Mouse (Mus musculus): Measurements from ENCODE around the gene Mpo. TPM values are rescaled to one million over a fixed set of nuclear protein-coding genes. Genes with fewer than 3 reads are reported as not detected.
A peak's percentile ranks its signal among the peaks of the same experiment; 100 is the strongest.

Gene Mpo
- polyA plus RNA-seq, 1 experiment from 2014 or later, result 2.9 TPM

- H3K9ac ChIP-seq, result peak overlapping the region; percentile 62; the same call in 1 of the 2 replicates
- ATAC-seq, result peak; percentile 2
- H3K27me3 ChIP-seq (replicated peaks), result no peaks in the 10 kb centered on the region
- H3K4me2 ChIP-seq (replicated peaks), result peak overlapping the region; percentile 91
- no peaks in the 10 kb centered on the region for H3K9me3 ChIP-seq
- H3K4me1 ChIP-seq (replicated peaks), result peaks cover 14% of the 10 kb centered on the region
- H3K36me3 ChIP-seq, result no peaks in the 10 kb centered on the region
- H3K27ac ChIP-seq, result no peak overlapping the region
- peak overlapping the region; percentile 43 for H3K4me3 ChIP-seq (replicated peaks)
- WGBS, result 43% methylated on average over 12 of the region's 12 CpGs
Measured at GRCm38 (mm10) chr11:87778915-87779314, 14.5 kb upstream of the Mpo start.

GRCm38 (mm10) chr11:87779392-87779791 is 14.0 kb upstream of the Mpo start:
- Histone ChIP-seq H3K27me3 (replicated peaks) (no peaks in the 10 kb centered on the region), H3K36me3 (no peaks in the 10 kb centered on the region), H3K9me3 (no peaks in the 10 kb centered on the region), H3K4me2 (replicated peaks) (no peak overlapping the region), H3K9ac (no peak overlapping the region), H3K4me1 (replicated peaks) (peaks cover 14% of the 10 kb centered on the region), H3K4me3 (replicated peaks) (no peak overlapping the region), H3K27ac (no peak overlapping the region)
- ATAC-seq, result no peak
- 89% methylated on average over 4 of the region's 4 CpGs for WGBS

- Histone ChIP-seq H3K4me1 (replicated peaks) (peaks cover 14% of the 10 kb centered on the region), H3K4me3 (replicated peaks) (no peak overlapping the region), H3K36me3 (no peaks in the 10 kb centered on the region), H3K27me3 (replicated peaks) (no peaks in the 10 kb centered on the region), H3K4me2 (replicated peaks) (no peak overlapping the region), H3K9ac (no peak overlapping the region), H3K9me3 (no peaks in the 10 kb centered on the region), H3K27ac (no peak overlapping the region)
- ATAC-seq, result no peak
- 84% methylated on average over 8 of the region's 8 CpGs for WGBS
Measured at GRCm38 (mm10) chr11:87780130-87780529, 13.3 kb upstream of the Mpo start.

- no peak overlapping the region for H3K4me2 ChIP-seq (replicated peaks)
- H3K4me1 ChIP-seq (replicated peaks), result 0 out of 2 replicates have a peak, but pooled peaks cover 2% of the 10 kb centered on the region
- no peak for ATAC-seq
- H3K36me3 ChIP-seq, result no peaks in the 10 kb centered on the region
- H3K27me3 ChIP-seq (replicated peaks), result no peaks in the 10 kb centered on the region
- no peaks in the 10 kb centered on the region for H3K9me3 ChIP-seq
- H3K9ac ChIP-seq, result no peak overlapping the region
- no peak overlapping the region for H3K27ac ChIP-seq
- 81% methylated on average over 6 of the region's 6 CpGs for WGBS
- H3K4me3 ChIP-seq (replicated peaks), result no peak overlapping the region
Measured at GRCm38 (mm10) chr11:87790088-87790487, 3.3 kb upstream of the Mpo start.

GRCm38 (mm10) chr11:87801711-87802275 is 8.4 kb downstream of the Mpo start:
- no peaks in the 10 kb centered on the region for H3K36me3 ChIP-seq
- H3K4me2 ChIP-seq (replicated peaks), result no peak overlapping the region
- H3K9ac ChIP-seq, result no peak overlapping the region
- H3K27ac ChIP-seq, result no peak overlapping the region
- H3K4me1 ChIP-seq (replicated peaks), result no peaks in the 10 kb centered on the region
- ATAC-seq, result no peak
- WGBS, result 84% methylated on average over 22 of the region's 22 CpGs
- H3K9me3 ChIP-seq, result no peaks in the 10 kb centered on the region
- H3K27me3 ChIP-seq (replicated peaks), result no peaks in the 10 kb centered on the region
- H3K4me3 ChIP-seq (replicated peaks), result no peak overlapping the region

- Histone ChIP-seq H3K4me2 (replicated peaks) (no peak overlapping the region), H3K9me3 (no peaks in the 10 kb centered on the region), H3K9ac (no peak overlapping the region), H3K4me1 (replicated peaks) (no peaks in the 10 kb centered on the region), H3K4me3 (replicated peaks) (no peak overlapping the region), H3K27ac (no peak overlapping the region), H3K27me3 (replicated peaks) (no peaks in the 10 kb centered on the region), H3K36me3 (no peaks in the 10 kb centered on the region)
- ATAC-seq, result no peak
- WGBS, result 45% methylated on average over 14 of the region's 14 CpGs
Measured at GRCm38 (mm10) chr11:87802621-87803020, 9.2 kb downstream of the Mpo start.

- no peak overlapping the region for H3K27ac ChIP-seq
- H3K9ac ChIP-seq, result no peak overlapping the region
- WGBS, result 72% methylated on average over 1 of the region's 1 CpGs
- H3K27me3 ChIP-seq (replicated peaks), result no peaks in the 10 kb centered on the region
- no peaks in the 10 kb centered on the region for H3K9me3 ChIP-seq
- no peak for ATAC-seq
- H3K4me1 ChIP-seq (replicated peaks), result no peaks in the 10 kb centered on the region
- no peak overlapping the region for H3K4me3 ChIP-seq (replicated peaks)
- H3K36me3 ChIP-seq, result no peaks in the 10 kb centered on the region
- H3K4me2 ChIP-seq (replicated peaks), result no peak overlapping the region
Measured at GRCm38 (mm10) chr11:87805448-87805847, 12.1 kb downstream of the Mpo start.

- no peak for ATAC-seq
- no peak overlapping the region for H3K4me3 ChIP-seq (replicated peaks)
- H3K36me3 ChIP-seq, result no peaks in the 10 kb centered on the region
- no peak overlapping the region for H3K9ac ChIP-seq
- WGBS, result 85% methylated on average over 6 of the region's 6 CpGs
- no peaks in the 10 kb centered on the region for H3K27me3 ChIP-seq (replicated peaks)
- no peak overlapping the region for H3K4me2 ChIP-seq (replicated peaks)
- no peaks in the 10 kb centered on the region for H3K9me3 ChIP-seq
- H3K4me1 ChIP-seq (replicated peaks), result no peaks in the 10 kb centered on the region
- H3K27ac ChIP-seq, result no peak overlapping the region
Measured at GRCm38 (mm10) chr11:87807433-87807832, 14.1 kb downstream of the Mpo start.

GRCm38 (mm10) chr11:87808236-87808635 is 14.9 kb downstream of the Mpo start:
- Histone ChIP-seq H3K27ac (no peak overlapping the region), H3K4me3 (replicated peaks) (no peak overlapping the region), H3K9me3 (no peaks in the 10 kb centered on the region), H3K9ac (no peak overlapping the region), H3K27me3 (replicated peaks) (no peaks in the 10 kb centered on the region), H3K4me1 (replicated peaks) (no peaks in the 10 kb centered on the region), H3K36me3 (no peaks in the 10 kb centered on the region), H3K4me2 (replicated peaks) (no peak overlapping the region)
- ATAC-seq, result no peak
- 76% methylated on average over 7 of the region's 7 CpGs for WGBS

- Histone ChIP-seq H3K4me2 (replicated peaks) (no peak overlapping the region), H3K4me3 (replicated peaks) (no peak overlapping the region), H3K9ac (no peak overlapping the region), H3K27me3 (replicated peaks) (peaks cover 4% of the 10 kb centered on the region; the same call in 1 of the 2 replicates), H3K9me3 (no peaks in the 10 kb centered on the region), H3K4me1 (replicated peaks) (no peaks in the 10 kb centered on the region), H3K27ac (no peak overlapping the region), H3K36me3 (no peaks in the 10 kb centered on the region)
- no peak for ATAC-seq
- 49% methylated on average over 4 of the region's 4 CpGs for WGBS
Measured at GRCm38 (mm10) chr11:87811396-87811795, 18.0 kb downstream of the Mpo start.

- Histone ChIP-seq H3K4me1 (replicated peaks) (0 out of 2 replicates have a peak, but pooled peaks cover 5% of the 10 kb centered on the region), H3K4me3 (replicated peaks) (no peak overlapping the region), H3K36me3 (no peaks in the 10 kb centered on the region), H3K9ac (no peak overlapping the region), H3K27ac (no peak overlapping the region), H3K4me2 (replicated peaks) (no peak overlapping the region), H3K9me3 (no peaks in the 10 kb centered on the region), H3K27me3 (replicated peaks) (peaks cover 9% of the 10 kb centered on the region; the same call in 1 of the 2 replicates)
- WGBS, result 72% methylated on average over 8 of the region's 8 CpGs
- ATAC-seq, result no peak
Measured at GRCm38 (mm10) chr11:87814831-87815230, 21.4 kb downstream of the Mpo start.

GRCm38 (mm10) chr11:87816707-87817442 is 23.5 kb downstream of the Mpo start:
- 3% methylated on average over 31 of the region's 31 CpGs for WGBS
- Histone ChIP-seq H3K9ac (peak overlapping the region; percentile 37), H3K27ac (no peak overlapping the region), H3K4me1 (replicated peaks) (0 out of 2 replicates have a peak, but pooled peaks cover 5% of the 10 kb centered on the region), H3K27me3 (replicated peaks) (peaks cover 9% of the 10 kb centered on the region; the same call in 1 of the 2 replicates), H3K36me3 (no peaks in the 10 kb centered on the region), H3K9me3 (no peaks in the 10 kb centered on the region), H3K4me2 (replicated peaks) (peak overlapping the region; percentile 81), H3K4me3 (replicated peaks) (peak overlapping the region; percentile 41)
- ATAC-seq, result peak; percentile 43; the same call in 1 of the 2 replicates

GRCm38 (mm10) chr11:87817443-87817773 is 24.0 kb downstream of the Mpo start:
- H3K9me3 ChIP-seq, result no peaks in the 10 kb centered on the region
- ATAC-seq, result no peak
- peak overlapping the region; percentile 37; the same call in 1 of the 2 replicates for H3K9ac ChIP-seq
- H3K27me3 ChIP-seq (replicated peaks), result peaks cover 9% of the 10 kb centered on the region; the same call in 1 of the 2 replicates
- WGBS, result 30% methylated on average over 4 of the region's 4 CpGs
- peak overlapping the region; percentile 81 for H3K4me2 ChIP-seq (replicated peaks)
- 0 out of 2 replicates have a peak, but pooled peaks cover 5% of the 10 kb centered on the region for H3K4me1 ChIP-seq (replicated peaks)
- H3K36me3 ChIP-seq, result no peaks in the 10 kb centered on the region
- H3K4me3 ChIP-seq (replicated peaks), result peak overlapping the region; percentile 41
- H3K27ac ChIP-seq, result no peak overlapping the region
